Mouse (Mus musculus): ENCODE measurements at regions not wholly inside any gene's neighbourhood (a gene's known extent, or its start where the extent isn't known, plus 50 kb on each side); places are given as distances from the start of the nearest gene placed in this dataset.
A peak's percentile ranks its signal among the peaks of the same experiment; 100 is the strongest.

GRCm38 (mm10) chr7:40052255-40052654 lies 534.7 kb downstream of the Zfp619 start:
- DNase-seq (ENCODE audit: low spot score in 2 of 2), result no peak

DNA sequence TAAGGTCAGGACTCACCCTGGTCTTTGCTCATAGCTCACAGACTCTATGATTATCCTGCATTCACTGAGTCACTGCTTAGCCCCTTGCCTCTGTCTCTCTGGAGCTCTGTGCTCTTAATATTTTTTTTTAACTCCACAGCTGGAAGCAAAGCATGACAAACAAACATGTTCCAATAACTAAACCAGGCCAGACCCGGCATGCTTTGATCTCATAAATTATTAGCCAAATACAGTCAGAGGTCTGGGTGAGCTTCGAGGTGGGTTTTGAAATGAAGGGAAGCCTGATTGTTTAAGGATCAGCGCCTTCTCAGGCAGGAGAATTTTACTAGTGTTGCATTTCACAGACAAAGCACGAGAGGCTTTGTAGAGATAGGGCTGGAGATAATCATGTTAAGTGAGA lies 541.3 kb downstream of the Zfp619 start:
- DNase-seq (ENCODE audit: low spot score in 2 of 2), result no peak

DNA sequence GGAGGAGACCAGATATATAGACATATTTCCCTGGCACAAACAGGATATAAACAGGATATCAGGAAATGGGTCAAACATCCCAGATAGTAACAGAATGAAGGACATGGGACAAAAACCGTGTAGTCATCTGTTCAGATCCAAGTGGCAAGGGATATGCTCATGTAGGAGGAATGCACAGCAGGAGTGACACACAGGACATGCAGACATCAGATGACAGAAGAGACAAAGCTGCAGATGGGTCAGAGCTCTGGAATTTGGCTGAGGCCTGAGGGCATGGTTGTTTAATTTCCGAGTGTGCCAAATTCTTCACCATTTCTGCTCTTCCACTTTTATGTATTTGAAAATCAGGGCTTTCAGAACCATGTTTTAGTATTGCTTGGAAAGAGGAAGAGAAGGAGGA lies 547.1 kb downstream of the Zfp619 start:
- no peak for DNase-seq (ENCODE audit: low spot score in 2 of 2)

DNA sequence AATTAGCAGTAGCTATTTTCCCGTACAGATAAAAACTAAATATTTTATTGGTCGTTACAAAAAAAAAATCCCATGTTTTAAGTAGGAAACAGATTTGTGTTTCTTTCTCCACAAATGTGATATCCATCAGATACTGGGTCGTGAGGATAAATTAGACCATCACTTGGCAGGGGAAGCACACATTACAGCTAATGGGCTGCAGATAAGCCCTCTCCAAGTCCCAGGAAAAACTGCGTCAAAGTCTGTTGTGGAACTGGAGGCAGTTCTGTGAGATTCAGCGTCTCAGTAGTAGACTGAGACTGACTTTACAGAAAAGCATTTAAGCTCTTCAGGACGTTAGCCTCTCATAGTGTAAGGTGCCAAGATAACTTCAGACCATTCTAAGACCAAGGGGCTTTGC lies 548.0 kb downstream of the Zfp619 start:
- DNase-seq (ENCODE audit: low spot score in 2 of 2), result no peak

DNA sequence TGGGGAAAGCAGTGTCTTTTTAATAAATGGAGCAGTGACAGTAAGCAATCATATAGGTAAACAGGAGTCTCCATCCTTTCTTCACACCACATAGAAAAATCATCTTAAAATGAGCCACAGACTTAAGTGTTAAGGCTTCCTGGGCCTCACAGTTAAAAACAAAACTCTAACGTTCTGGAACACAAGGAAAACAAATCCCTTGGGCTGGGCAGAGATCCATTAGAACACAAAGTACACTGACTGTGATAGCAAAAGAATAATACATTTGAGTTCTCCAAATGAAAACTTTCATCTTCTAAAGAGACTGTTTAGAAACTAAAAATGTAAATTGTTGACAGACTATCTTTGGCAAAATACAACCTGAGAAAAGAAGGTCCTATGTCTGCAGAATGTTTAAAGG lies 549.8 kb downstream of the Zfp619 start:
- no peak for DNase-seq (ENCODE audit: low spot score in 2 of 2)

DNA sequence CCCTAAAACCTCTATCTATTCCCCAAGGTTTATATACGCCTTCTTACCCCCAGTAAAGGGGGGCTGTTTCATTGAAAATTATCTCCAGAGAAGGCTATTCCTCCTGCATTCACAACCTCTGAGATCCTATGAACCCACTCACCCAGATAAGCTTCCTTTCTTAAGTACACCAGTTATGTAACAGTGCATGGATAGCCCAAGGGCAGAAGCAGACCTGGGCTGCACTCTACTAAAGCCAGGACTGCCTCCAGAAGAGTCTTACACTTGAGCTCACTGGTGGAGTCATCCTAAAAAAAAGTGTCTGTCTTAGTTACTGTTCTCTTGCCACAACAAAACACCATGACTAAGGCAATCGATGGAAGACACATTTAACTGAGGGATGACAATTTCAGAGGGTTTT lies 553.7 kb downstream of the Zfp619 start:
- DNase-seq (ENCODE audit: low spot score in 2 of 2), result no peak

GRCm38 (mm10) chr7:40072478-40072877 lies 554.9 kb downstream of the Zfp619 start:
- peak; percentile 18 to 29 for DNase-seq (ENCODE audit: low spot score in 2 of 2)

GRCm38 (mm10) chr7:40086236-40086635 lies 568.7 kb downstream of the Zfp619 start:
- DNase-seq (ENCODE audit: low spot score in 2 of 2), result peak in 1 of 2 experiments; percentile 11

GRCm38 (mm10) chr7:40097094-40097493 lies 579.5 kb downstream of the Zfp619 start:
- DNase-seq (ENCODE audit: low spot score in 2 of 2), result no peak

DNA sequence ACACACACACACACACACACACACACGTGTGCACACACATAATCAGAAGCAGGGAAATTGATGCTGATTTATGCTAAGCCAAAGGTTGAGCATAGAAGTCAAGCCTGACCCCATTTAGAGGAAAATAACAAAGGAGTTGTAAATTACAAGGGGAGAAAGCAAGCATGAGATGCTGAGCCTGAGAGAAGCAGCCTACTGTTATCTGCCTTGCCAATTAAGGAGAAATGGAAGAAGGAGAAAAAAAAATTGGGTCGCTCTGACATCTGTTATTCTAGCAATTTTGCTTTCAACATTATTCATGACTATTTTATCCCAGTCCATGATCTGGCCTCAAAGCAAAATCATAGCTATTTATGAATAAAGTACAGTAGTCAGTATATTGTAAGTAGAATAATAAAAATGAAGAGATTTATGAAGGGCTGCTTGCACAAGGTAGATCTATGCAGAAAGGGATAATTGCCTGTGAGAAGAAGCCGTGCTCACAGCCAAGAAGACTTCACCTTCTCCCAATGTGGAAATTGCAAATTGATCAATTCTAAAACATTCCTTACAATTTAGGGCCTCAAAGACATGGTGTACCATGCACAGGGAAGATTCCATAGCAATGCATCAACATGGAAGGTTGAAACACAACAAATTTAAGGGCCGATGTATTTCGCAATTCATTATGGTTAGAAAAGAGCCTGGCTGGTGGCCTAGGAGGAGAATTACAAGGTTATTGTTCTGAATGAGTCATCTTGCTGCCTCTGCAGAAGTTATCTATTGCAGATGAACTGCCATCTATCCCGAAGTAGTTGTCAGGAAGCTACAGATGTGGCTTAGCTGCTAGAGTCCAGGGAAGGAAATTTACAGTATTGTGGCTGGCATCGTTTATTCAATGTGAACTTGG lies 585.7 kb downstream of the Zfp619 start:
- DNase-seq (ENCODE audit: low spot score in 2 of 2), result no peak

DNA sequence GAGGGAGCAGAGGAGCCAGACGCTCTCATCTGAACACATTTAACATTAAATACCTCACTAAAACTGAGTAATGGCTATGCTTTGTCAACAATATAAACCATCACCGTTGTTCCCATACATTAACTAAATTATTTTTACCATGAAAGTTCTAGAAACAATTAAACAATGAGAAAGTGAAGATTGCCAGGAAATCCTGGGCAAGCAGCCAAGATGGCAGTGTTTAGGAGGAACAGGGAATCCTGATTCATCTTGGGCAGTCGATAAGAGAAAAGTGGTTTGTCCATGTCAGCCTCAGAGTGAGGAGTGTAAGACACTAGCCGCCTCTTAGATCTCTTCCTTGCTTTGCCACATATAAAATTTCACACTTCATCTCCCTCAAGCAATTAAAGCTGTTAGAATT lies 625.3 kb downstream of the Zfp619 start:
- peak; percentile 12 to 31 for DNase-seq (ENCODE audit: low spot score in 2 of 2)

GRCm38 (mm10) chr7:40144431-40144830 lies 626.9 kb downstream of the Zfp619 start:
- DNase-seq (ENCODE audit: low spot score in 2 of 2), result no peak

DNA sequence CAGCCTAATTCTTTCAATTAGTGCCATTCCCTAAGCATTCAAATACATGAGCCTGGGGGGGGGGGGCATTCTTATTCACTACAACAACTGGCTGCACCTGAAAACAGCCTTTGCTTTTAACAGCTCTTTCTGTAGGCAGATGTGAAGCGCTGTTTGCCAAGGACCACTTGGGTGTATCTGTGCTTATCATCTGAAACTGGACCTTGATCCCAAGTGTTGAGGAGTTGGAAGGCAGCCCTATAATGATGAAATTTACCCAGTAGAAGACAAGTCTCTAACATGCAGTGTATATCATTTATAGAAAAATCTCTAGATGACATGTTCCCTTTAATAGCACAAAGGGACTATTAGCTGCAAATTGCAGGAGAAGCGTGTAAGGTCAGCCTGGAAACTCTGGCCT lies 660.0 kb downstream of the Zfp619 start:
- DNase-seq (ENCODE audit: low spot score in 2 of 2), result no peak

GRCm38 (mm10) chr7:40195366-40195765 lies 677.8 kb downstream of the Zfp619 start:
- DNase-seq (ENCODE audit: low spot score in 2 of 2), result no peak

DNA sequence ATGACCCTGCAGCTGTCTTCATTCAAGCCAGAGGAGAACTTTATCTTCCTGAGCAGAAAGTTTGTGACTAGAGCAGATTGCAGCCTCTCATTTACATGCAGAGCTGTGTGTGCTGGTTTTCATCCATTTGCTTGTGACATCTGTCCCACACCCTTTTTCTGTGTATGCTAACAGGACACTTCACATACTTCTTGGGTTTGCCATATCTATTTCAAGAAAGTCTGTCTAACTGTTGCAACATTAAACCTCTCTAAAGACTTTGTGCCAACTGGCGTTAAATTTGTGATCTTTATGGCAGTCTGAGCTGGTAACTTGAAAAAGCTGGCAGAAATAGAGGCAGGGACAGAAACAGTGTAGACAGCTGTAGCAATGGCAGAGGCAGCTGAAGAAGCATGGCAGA lies 685.0 kb downstream of the Zfp619 start:
- DNase-seq (ENCODE audit: low spot score in 2 of 2), result peak; percentile 4

- DNase-seq (ENCODE audit: low spot score in 2 of 2), result no peak
Measured at GRCm38 (mm10) chr7:40211956-40212355, 686.2 kb upstream of the Vstm2b start.

GRCm38 (mm10) chr7:40212576-40212975 lies 685.6 kb upstream of the Vstm2b start:
- DNase-seq (ENCODE audit: low spot score in 2 of 2), result no peak

GRCm38 (mm10) chr7:40213646-40214045 lies 684.5 kb upstream of the Vstm2b start:
- DNase-seq (ENCODE audit: low spot score in 2 of 2), result no peak

DNA sequence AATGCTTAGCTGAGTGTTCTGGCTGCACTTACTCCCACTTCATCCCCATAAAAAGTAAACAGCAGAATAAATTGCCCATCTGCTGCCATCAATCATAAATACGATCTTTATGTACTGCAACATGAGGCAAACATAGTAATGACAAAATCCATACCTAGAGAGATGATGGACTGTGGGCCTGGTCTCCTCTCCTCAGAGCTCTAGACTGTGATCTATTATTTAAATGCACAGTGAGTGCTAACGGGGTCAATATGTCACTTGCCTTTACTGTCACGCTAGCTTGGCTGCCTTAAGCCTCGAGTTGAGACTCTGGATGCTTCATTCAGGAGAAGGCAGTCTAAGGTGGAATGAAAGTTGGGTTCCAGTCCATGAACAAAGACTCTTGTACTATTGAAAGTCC lies 683.7 kb upstream of the Vstm2b start:
- DNase-seq (ENCODE audit: low spot score in 2 of 2), result no peak

GRCm38 (mm10) chr7:40215271-40215670 lies 682.9 kb upstream of the Vstm2b start:
- peak in 1 of 2 experiments; percentile 2 for DNase-seq (ENCODE audit: low spot score in 2 of 2)

- peak; percentile 4 to 5 for DNase-seq (ENCODE audit: low spot score in 2 of 2)
Measured at GRCm38 (mm10) chr7:40220549-40220948, 677.6 kb upstream of the Vstm2b start.

DNA sequence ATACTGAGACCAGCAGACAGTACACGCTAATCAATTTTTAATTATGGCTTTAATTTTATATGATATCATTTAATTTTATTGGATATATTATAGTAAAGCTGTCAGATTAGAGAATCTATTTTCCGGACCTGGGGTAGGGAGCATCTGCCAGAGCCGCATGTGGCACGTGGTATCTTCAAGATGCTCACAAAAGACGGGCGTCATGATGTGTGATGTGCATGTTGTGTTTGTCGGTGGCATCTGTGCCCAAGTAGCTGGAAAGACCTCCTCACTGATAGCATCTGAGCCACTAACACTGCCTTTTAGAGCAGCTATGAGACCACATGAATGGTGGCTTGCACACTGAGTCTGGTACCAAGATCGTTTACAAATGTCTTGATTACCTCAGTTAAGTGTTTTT lies 652.9 kb upstream of the Vstm2b start:
- DNase-seq (ENCODE audit: low spot score in 2 of 2), result no peak

DNA sequence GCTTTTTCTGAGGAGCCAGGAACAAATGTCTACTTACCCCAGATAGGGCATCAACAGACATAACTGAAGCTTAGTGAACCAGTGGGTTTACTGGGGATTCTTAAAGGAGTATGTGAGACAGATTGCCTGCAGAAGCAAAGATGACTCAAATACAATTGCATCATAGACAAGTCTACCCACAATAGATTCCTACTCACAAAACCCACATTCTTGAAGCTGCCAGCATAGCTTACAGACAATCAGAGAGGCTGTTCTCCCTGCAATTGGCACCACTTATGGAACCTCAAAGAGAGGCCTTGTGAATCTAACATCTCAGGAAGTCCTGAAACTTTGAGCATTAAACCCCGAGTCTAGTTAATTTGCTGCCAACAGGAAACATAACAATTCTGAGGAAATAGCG lies 649.6 kb upstream of the Vstm2b start:
- peak in 1 of 2 experiments; percentile 6 for DNase-seq (ENCODE audit: low spot score in 2 of 2)

DNA sequence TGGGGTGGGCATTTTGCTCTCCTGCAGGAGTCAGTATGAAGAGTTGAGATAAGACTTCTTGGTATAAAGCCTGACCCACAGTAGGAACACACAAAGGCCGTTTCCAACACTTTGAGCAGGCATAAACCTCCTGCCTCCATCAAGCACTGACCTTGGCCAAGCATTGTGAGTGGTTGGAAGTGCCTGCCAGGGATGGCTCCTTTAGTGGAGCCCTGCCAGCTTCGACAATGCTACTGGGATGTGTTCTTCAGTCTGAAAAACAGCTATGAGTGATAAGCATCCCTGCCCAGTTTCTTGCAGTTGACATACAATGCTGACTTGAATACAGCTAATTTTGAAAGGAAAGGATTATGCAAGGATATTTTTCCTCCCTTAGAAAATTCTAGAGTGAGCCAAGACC lies 644.6 kb upstream of the Vstm2b start:
- DNase-seq (ENCODE audit: low spot score in 2 of 2), result no peak
